Mouse (Mus musculus): ENCODE results near the gene Capn5. TPM values are rescaled to one million over a fixed set of nuclear protein-coding genes. Genes with fewer than 3 reads are reported as not detected.

The Capn5 gene
- polyA plus RNA-seq, 1 experiment from 2014 or later = 7.4 TPM

DNA sequence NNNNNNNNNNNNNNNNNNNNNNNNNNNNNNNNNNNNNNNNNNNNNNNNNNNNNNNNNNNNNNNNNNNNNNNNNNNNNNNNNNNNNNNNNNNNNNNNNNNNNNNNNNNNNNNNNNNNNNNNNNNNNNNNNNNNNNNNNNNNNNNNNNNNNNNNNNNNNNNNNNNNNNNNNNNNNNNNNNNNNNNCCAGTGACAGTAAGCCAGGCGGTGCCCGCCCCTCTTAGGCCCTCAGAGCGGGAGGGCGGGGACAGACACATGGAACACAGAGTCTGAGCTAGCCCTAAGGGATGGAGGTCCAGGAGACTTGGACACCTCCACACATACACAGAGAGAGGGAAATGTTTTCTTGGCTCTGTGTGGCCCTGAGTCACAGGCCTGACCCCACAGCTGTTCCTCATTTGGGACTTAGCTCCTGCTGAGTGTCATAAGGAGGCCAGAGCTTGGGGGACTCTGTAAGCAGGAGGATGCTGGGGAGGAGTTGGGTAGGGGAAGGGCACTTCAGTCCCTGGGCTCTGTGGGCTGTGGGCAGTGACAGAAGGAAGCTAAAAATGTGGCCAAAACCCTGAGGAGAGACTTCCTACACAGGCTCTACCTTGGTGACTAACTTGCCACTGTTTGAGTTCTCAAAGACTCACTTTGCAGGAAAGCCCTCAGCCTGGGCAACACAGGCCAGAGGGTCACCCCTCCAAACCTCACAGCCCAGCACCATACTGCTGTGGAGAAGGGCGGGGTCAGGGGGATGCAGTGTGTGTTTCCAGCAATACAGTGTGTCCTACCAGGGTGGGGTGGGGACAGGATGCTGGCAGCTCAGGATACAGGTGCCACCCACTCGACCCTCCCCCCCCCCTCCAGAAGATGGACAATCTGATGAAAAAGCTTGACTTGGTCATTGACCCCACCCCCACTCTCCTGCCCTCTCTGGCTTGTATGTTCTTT is 6.7 kb downstream of the Capn5 start:
- Histone ChIP-seq H3K27ac (ENCODE audit: low read length) (no peak overlapping the region), H3K27me3 (ENCODE audit: control insufficient read depth, insufficient read depth, low read length) (no peaks in the 10 kb centered on the region), H3K36me3 (ENCODE audit: control insufficient read depth, insufficient read depth) (no peaks in the 10 kb centered on the region), H3K4me1 (ENCODE audit: control insufficient read depth, insufficient read depth, low read length) (peaks cover 5% of the 10 kb centered on the region; the same call in 1 of the 2 replicates), H3K4me3 (ENCODE audit: low read length) (no peak overlapping the region), H3K4me2 (ENCODE audit: low read depth, low read length) (no peak overlapping the region), H3K9me3 (replicated peaks; ENCODE audit: control insufficient read depth, low read length) (no peaks in the 10 kb centered on the region), H3K9ac (ENCODE audit: low read length) (no peak overlapping the region)
- peak; percentile 65 for ATAC-seq (replicated peaks; ENCODE audit: extremely low read depth, insufficient read depth, low FRiP score)
- 64% methylated on average over 6 of the region's 6 CpGs for WGBS

DNA sequence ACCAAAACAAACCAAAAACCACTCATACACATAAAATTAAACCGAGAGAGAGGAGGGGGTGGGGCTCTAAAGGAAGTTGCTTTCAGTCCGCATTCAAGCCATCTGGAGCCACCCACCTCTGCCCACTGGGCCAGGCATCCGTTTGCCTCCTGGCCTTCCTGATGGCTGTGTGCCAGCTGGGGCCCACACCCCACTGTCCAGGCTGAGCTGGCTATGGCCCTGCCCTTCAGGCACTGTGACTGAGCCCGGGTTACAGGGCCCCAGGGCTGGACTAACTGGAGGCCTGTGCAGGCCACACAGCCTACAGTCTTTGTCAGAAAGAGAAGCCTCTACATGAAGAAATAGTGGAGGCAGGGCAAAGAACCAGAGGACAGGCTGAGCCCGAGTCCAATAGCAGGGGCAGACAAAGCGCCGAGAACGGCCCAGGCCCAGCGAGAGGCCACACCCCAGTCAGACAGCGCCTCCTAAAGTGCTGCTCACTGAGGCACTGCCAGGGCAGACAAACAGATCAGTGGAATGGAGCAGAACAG is 13.0 kb downstream of the Capn5 start:
- Histone ChIP-seq H3K4me2 (ENCODE audit: low read depth, low read length) (no peak overlapping the region; the same call in 1 of the 2 replicates), H3K4me1 (ENCODE audit: control insufficient read depth, insufficient read depth, low read length) (peaks cover 18% of the 10 kb centered on the region), H3K27me3 (ENCODE audit: control insufficient read depth, insufficient read depth, low read length) (no peaks in the 10 kb centered on the region), H3K9ac (ENCODE audit: low read length) (peak overlapping the region; percentile 49), H3K9me3 (replicated peaks; ENCODE audit: control insufficient read depth, low read length) (no peaks in the 10 kb centered on the region), H3K4me3 (ENCODE audit: low read length) (no peak overlapping the region), H3K36me3 (ENCODE audit: control insufficient read depth, insufficient read depth) (no peaks in the 10 kb centered on the region), H3K27ac (ENCODE audit: low read length) (peak overlapping the region; percentile 67)
- peak; percentile 37; the same call in 1 of the 2 replicates for ATAC-seq (replicated peaks; ENCODE audit: extremely low read depth, insufficient read depth, low FRiP score)
- 54% methylated on average over 10 of the region's 10 CpGs for WGBS

DNA sequence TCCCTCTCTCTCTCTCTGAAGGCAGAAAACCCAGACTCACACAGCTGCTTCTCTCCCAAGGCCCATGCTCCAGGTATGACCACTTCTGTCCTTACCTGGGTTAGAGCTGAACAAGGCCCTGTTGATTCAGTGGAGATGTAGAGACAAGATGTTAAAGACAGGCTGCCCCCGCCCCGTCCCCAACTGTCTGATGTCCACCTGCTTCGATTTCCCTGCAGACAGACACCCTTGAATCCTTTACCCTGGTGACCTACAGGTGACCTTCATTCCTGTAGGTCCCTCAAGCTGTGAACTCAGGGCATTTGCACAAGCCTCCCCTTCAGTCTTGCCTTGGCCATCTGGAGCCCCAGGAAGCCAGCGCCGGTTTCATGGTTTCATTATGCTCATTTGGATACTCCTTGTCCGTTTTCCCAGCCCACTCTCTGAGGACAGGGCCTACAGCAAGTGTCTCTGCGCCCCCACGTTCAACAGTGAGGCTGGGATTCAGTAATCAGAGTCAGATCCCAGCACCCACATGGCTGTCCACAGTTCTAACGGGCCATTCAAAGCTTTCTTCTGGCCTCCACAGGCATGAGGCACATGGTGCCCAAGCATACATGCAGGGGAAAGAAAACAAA is 13.6 kb downstream of the Capn5 start:
- no peak overlapping the region for H3K4me2 ChIP-seq (ENCODE audit: low read depth, low read length)
- H3K27ac ChIP-seq (ENCODE audit: low read length) = 0 out of 2 replicates have a peak overlapping the region, but pooled peaks have one; percentile 56
- no peak overlapping the region for H3K9ac ChIP-seq (ENCODE audit: low read length)
- peaks cover 20% of the 10 kb centered on the region for H3K4me1 ChIP-seq (ENCODE audit: control insufficient read depth, insufficient read depth, low read length)
- 77% methylated on average over 9 of the region's 9 CpGs for WGBS
- H3K36me3 ChIP-seq (ENCODE audit: control insufficient read depth, insufficient read depth) = no peaks in the 10 kb centered on the region
- no peaks in the 10 kb centered on the region for H3K9me3 ChIP-seq (replicated peaks; ENCODE audit: control insufficient read depth, low read length)
- no peaks in the 10 kb centered on the region for H3K27me3 ChIP-seq (ENCODE audit: control insufficient read depth, insufficient read depth, low read length)
- no peak overlapping the region for H3K4me3 ChIP-seq (ENCODE audit: low read length)
- no peak for ATAC-seq (replicated peaks; ENCODE audit: extremely low read depth, insufficient read depth, low FRiP score)

DNA sequence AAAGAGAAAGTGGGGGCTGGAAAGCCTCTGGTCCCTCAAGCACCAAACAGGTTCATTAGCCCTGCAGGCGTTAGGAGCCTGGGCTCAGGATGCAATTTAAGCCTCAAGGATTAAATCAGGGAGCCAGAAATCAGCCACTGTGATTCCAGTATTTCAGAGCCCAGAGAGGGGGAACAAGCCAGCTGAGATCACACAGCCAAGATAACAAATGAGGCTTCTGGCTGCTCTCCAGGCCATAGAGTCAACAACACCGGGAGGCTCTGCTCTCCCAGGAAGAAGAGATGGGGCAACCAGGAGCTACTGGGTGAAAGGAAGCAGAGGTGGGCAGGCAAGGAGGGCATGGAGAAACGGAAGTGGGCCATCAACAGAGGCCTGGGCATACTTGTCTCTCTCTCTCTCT is 14.4 kb downstream of the Capn5 start:
- peaks cover 20% of the 10 kb centered on the region for H3K4me1 ChIP-seq (ENCODE audit: control insufficient read depth, insufficient read depth, low read length)
- H3K9ac ChIP-seq (ENCODE audit: low read length) = no peak overlapping the region
- H3K27ac ChIP-seq (ENCODE audit: low read length) = no peak overlapping the region
- ATAC-seq (replicated peaks; ENCODE audit: extremely low read depth, insufficient read depth, low FRiP score) = no peak
- H3K9me3 ChIP-seq (replicated peaks; ENCODE audit: control insufficient read depth, low read length) = no peaks in the 10 kb centered on the region
- no peaks in the 10 kb centered on the region for H3K36me3 ChIP-seq (ENCODE audit: control insufficient read depth, insufficient read depth)
- H3K27me3 ChIP-seq (ENCODE audit: control insufficient read depth, insufficient read depth, low read length) = no peaks in the 10 kb centered on the region
- no peak overlapping the region for H3K4me2 ChIP-seq (ENCODE audit: low read depth, low read length)
- 48% methylated on average over 3 of the region's 3 CpGs for WGBS
- no peak overlapping the region for H3K4me3 ChIP-seq (ENCODE audit: low read length)

DNA sequence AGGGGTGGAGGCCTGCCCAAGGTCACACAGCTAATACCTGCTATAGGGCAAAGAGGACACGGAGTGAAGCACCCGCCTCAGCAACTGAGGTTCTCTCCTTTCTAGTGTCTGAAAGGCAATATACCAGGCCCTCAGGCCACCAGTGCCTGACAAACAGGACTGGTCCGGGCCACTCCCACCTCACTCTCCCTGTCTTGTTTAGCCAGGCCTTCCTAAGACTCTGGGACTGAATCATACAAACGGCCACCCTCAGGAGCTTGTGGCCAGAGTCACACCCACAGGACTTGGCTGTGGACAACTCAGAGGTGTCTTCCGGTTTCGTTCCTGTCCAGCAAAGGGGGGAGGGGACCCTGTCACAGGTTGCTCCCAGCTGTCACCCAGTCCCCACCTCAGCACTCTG is 15.8 kb downstream of the Capn5 start:
- WGBS = 63% methylated on average over 6 of the region's 6 CpGs
- Histone ChIP-seq H3K4me1 (ENCODE audit: control insufficient read depth, insufficient read depth, low read length) (peaks cover 20% of the 10 kb centered on the region), H3K27ac (ENCODE audit: low read length) (no peak overlapping the region), H3K9me3 (replicated peaks; ENCODE audit: control insufficient read depth, low read length) (no peaks in the 10 kb centered on the region), H3K9ac (ENCODE audit: low read length) (no peak overlapping the region), H3K4me2 (ENCODE audit: low read depth, low read length) (no peak overlapping the region), H3K36me3 (ENCODE audit: control insufficient read depth, insufficient read depth) (no peaks in the 10 kb centered on the region), H3K27me3 (ENCODE audit: control insufficient read depth, insufficient read depth, low read length) (no peaks in the 10 kb centered on the region), H3K4me3 (ENCODE audit: low read length) (no peak overlapping the region)
- no peak for ATAC-seq (replicated peaks; ENCODE audit: extremely low read depth, insufficient read depth, low FRiP score)

DNA sequence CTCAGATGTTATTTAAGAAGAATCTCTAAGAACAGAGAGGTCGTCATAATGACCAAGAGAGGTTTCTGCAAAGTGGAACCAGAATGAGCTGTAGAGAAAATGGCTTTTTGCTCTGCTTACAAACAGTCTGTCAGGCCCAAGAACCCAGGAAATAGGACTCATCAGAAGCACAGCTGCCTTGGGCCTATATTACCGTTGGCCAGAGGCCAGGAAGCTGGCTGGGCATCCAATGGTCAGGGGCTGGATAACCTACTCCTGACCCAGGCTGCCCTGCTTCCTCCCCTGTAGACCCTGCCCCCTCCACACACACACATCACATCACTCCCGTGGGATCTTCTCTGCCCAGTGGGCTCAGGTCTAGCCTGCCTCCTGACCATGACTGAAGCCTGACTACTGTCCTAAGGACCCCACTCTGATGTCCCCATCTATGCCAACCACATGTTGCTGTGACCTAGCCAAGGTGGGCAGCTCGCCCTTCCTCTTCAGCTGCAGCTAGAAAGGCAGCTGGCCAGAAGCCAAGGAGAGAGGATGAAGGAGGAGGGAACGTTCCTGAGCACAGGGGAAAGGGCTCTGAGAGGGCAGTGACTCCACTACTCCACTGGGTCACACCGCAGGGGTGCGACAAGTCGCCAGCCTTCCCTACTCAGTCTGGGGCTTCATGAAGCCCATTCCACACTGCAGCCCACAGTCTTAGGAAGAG is 17.9 kb downstream of the Capn5 start:
- Histone ChIP-seq H3K27ac (ENCODE audit: low read length) (peak overlapping the region; percentile 41), H3K4me3 (ENCODE audit: low read length) (no peak overlapping the region), H3K36me3 (ENCODE audit: control insufficient read depth, insufficient read depth) (no peaks in the 10 kb centered on the region), H3K27me3 (ENCODE audit: control insufficient read depth, insufficient read depth, low read length) (no peaks in the 10 kb centered on the region), H3K4me1 (ENCODE audit: control insufficient read depth, insufficient read depth, low read length) (peaks cover 27% of the 10 kb centered on the region), H3K4me2 (ENCODE audit: low read depth, low read length) (no peak overlapping the region), H3K9me3 (replicated peaks; ENCODE audit: control insufficient read depth, low read length) (no peaks in the 10 kb centered on the region), H3K9ac (ENCODE audit: low read length) (0 out of 2 replicates have a peak overlapping the region, but pooled peaks have one; percentile 24)
- no peak for ATAC-seq (replicated peaks; ENCODE audit: extremely low read depth, insufficient read depth, low FRiP score)
- WGBS = 32% methylated on average over 8 of the region's 8 CpGs

DNA sequence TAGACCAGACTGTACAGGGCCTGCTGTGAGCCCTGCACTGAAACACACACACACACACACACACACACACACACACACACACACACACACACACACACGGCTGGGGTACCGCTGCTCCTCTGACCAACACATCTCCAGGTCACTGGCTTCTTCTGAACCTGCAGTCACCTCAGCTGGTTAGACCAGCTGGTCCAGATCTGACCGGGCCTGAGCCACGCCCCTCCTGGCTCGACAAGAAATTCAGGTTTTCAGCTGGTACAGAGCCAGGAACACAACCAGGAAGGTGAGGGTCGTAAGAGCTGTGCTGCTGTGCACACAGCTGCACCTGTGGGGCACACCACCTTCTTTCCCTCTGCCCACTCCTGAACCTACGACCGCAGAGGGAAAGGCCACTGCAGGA is 19.6 kb downstream of the Capn5 start:
- Histone ChIP-seq H3K9me3 (replicated peaks; ENCODE audit: control insufficient read depth, low read length) (no peaks in the 10 kb centered on the region), H3K4me2 (ENCODE audit: low read depth, low read length) (no peak overlapping the region), H3K4me3 (ENCODE audit: low read length) (no peak overlapping the region), H3K27ac (ENCODE audit: low read length) (no peak overlapping the region), H3K4me1 (ENCODE audit: control insufficient read depth, insufficient read depth, low read length) (peaks cover 21% of the 10 kb centered on the region), H3K9ac (ENCODE audit: low read length) (no peak overlapping the region), H3K27me3 (ENCODE audit: control insufficient read depth, insufficient read depth, low read length) (no peaks in the 10 kb centered on the region), H3K36me3 (ENCODE audit: control insufficient read depth, insufficient read depth) (no peaks in the 10 kb centered on the region)
- no peak for ATAC-seq (replicated peaks; ENCODE audit: extremely low read depth, insufficient read depth, low FRiP score)
- 52% methylated on average over 8 of the region's 8 CpGs for WGBS

DNA sequence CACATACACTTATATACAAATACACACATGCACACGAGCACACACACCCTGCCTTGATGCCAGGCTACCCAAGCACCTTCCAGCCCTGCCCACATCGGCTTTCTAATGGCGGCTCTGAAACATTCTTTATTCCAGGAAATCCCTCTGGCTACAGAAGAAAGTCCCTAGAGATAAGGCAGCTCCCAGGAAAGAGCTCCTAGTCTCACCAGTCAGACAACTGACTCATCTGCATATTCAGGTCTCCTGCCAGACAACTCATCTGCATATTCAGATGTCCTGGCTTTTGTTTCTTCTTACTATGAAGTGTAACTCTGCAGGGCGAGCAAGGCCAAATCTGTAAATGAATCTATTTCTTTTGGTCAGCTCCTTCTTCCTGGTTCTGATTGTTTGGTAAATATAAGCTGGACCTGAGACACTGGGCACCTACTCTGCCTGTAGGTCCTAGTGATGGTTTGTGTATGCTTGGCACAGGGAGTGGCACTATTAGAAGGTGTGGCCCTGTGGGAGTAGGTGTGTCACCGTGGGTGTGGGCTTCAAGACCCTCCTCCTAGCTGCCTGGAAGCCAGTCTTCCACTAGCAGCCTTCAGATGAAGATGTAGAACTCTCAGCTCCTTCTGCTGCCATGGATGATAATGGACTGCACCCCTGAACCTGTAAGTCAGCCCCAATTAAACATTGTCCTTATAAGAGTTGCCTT is 20.3 kb downstream of the Capn5 start:
- Histone ChIP-seq H3K4me3 (ENCODE audit: low read length) (no peak overlapping the region), H3K9me3 (replicated peaks; ENCODE audit: control insufficient read depth, low read length) (no peaks in the 10 kb centered on the region), H3K27me3 (ENCODE audit: control insufficient read depth, insufficient read depth, low read length) (no peaks in the 10 kb centered on the region), H3K27ac (ENCODE audit: low read length) (no peak overlapping the region), H3K4me2 (ENCODE audit: low read depth, low read length) (no peak overlapping the region), H3K36me3 (ENCODE audit: control insufficient read depth, insufficient read depth) (no peaks in the 10 kb centered on the region), H3K9ac (ENCODE audit: low read length) (no peak overlapping the region), H3K4me1 (ENCODE audit: control insufficient read depth, insufficient read depth, low read length) (peaks cover 21% of the 10 kb centered on the region)
- WGBS = 52% methylated on average over 5 of the region's 5 CpGs
- ATAC-seq (replicated peaks; ENCODE audit: extremely low read depth, insufficient read depth, low FRiP score) = no peak
